Mouse (Mus musculus) stomach, embryonic 16.5 days (tissue): ENCODE measurements around the gene Xpr1. TPM values are rescaled to one million over a fixed set of nuclear protein-coding genes. Genes with fewer than 3 reads are reported as not detected.

Experiments used
- ATAC-seq: fragments of 200-750 bp; cut with Nextera tagmentation; 2 replicates; pipeline ENCODE4 v1.8.0; 2017; ENCODE audit warnings: moderate number of reproducible peaks, moderate TSS enrichment; ENCODE audit not compliant: insufficient read depth, low FRiP score
- H3K27ac ChIP-seq: fragments of 300-500 bp; sonication (generic); 2 replicates; pipeline ENCODE4 v1.5.1; 2014; ENCODE audit warnings: low read length
- H3K27me3 ChIP-seq: fragments of 300-500 bp; sonication (generic); 2 replicates; pipeline ENCODE4 v1.6.1; 2014; ENCODE audit warnings: low read length, control low read depth, mixed read lengths; ENCODE audit not compliant: control insufficient read depth, insufficient read depth
- H3K36me3 ChIP-seq: fragments of 300-500 bp; sonication (generic); 2 replicates; pipeline ENCODE4 v1.6.1; 2014; ENCODE audit warnings: low read length; ENCODE audit not compliant: control insufficient read depth, insufficient read depth
- H3K4me1 ChIP-seq: fragments of 300-500 bp; sonication (generic); 2 replicates; pipeline ENCODE4 v1.6.1; 2014; ENCODE audit warnings: low read length, control low read depth, mixed read lengths; ENCODE audit not compliant: control insufficient read depth, insufficient read depth
- H3K4me2 ChIP-seq: fragments of 300-500 bp; sonication (generic); 2 replicates; pipeline ENCODE4 v1.6.1; 2014; ENCODE audit warnings: low read depth, low read length, mixed read lengths
- H3K4me3 ChIP-seq: fragments of 300-500 bp; sonication (generic); replicated peaks from 2 replicates; pipeline ENCODE4 v1.5.1; 2014; ENCODE audit warnings: mild to moderate bottlenecking, low read length
- H3K9ac ChIP-seq: fragments of 300-500 bp; sonication (generic); 2 replicates; pipeline ENCODE4 v1.6.1; 2014; ENCODE audit warnings: low read length
- H3K9me3 ChIP-seq: fragments of 300-500 bp; sonication (generic); replicated peaks from 2 replicates; pipeline ENCODE4 v1.6.1; 2016; ENCODE audit warnings: low read length, control low read depth; ENCODE audit not compliant: control insufficient read depth
- WGBS: fragments of 180-500 bp; shearing (Covaris S2); extraction: QIAGEN DNeasy Blood & Tissue Kit; methylation state at CpG from one replicate; pipeline ENCODE4 v1.1.7; 2014; 5-methylcytosine and 5-hydroxymethylcytosine counted together
- polyA plus RNA-seq: library from polyadenylated mRNA; unstranded; fragments of >200 nt; fragmentation: Nextera tagmentation; extraction: Ambion mirVana; gene quantifications from 2 replicates; pipeline ENCODE4 v1.2.1, GENCODE M21; 2015

Gene Xpr1
- polyA plus RNA-seq, 1 experiment from 2014 or later: 7.8 TPM

DNA sequence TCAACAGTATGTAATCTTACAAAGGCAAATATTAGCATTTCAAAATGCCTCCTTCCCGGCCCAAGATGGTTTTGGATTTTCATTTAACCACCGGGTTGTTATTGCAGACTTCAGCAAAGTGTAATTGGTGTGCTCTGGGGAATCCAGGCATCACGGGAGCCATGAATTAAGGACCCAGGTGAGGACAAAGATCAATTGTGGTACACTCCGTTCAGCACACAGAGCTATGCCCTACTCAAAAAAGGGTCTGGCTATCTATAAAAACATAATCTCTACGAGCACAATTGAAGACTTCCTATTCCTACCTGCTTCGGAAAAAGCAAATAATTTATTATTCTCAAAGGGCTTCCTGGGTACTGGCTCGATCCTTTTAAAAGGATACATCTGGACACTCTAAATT is 22.3 kb upstream of the Xpr1 start:
- H3K4me3 ChIP-seq: no peak overlapping the region
- no peak overlapping the region for H3K9ac ChIP-seq
- H3K4me2 ChIP-seq: no peak overlapping the region
- H3K9me3 ChIP-seq: no peaks in the 10 kb centered on the region
- ATAC-seq: no peak
- H3K27ac ChIP-seq: no peak overlapping the region
- H3K27me3 ChIP-seq: no peaks in the 10 kb centered on the region
- WGBS: 43% methylated on average over 7 of the region's 7 CpGs
- H3K4me1 ChIP-seq: no peaks in the 10 kb centered on the region
- H3K36me3 ChIP-seq: no peaks in the 10 kb centered on the region

DNA sequence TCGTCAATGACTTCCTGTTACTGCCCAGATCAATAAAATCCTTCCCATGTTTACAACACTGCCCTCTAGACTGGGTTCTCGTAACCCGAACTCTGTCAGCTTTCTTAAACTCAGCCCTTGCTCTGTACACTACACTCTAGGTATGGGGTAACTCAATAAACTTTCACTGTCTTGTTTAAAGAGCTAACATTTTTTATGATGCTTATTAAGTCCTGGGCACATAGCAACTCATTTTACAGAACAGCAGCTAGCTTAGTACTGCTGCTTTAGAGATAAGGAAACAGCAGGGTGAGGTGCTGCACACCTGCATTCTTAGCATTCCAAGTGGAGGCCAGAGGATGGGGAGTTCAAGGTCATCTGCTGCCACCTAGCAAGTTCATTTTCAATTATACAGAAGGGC is 21.3 kb upstream of the Xpr1 start:
- ATAC-seq: no peak
- H3K36me3 ChIP-seq: no peaks in the 10 kb centered on the region
- 34% methylated on average over 3 of the region's 3 CpGs for WGBS
- no peak overlapping the region for H3K4me3 ChIP-seq
- H3K27me3 ChIP-seq: no peaks in the 10 kb centered on the region
- no peak overlapping the region for H3K4me2 ChIP-seq
- H3K9me3 ChIP-seq: no peaks in the 10 kb centered on the region
- no peak overlapping the region for H3K27ac ChIP-seq
- no peak overlapping the region for H3K9ac ChIP-seq
- no peaks in the 10 kb centered on the region for H3K4me1 ChIP-seq

DNA sequence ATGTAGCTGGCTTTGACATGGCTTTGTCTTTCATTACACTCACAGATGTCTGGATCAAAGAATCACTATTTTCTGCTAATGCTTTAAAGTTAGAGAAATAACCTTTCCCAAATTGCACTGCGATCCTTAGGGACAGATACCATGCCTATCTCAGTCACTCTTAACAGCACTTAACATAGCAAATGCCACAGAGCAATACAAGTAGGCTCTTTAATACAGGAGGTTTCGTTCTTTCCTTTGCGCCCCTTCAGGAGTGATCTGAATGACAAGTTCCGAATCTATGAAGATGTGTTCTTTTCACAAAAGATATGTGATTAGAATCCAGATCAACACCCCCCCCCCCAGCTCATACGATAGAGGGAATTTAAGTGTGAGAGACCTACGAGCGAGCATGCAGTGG is 12.1 kb upstream of the Xpr1 start:
- no peak overlapping the region for H3K4me2 ChIP-seq
- WGBS: 86% methylated on average over 7 of the region's 7 CpGs
- no peaks in the 10 kb centered on the region for H3K4me1 ChIP-seq
- no peaks in the 10 kb centered on the region for H3K27me3 ChIP-seq
- no peak overlapping the region for H3K27ac ChIP-seq
- H3K4me3 ChIP-seq: no peak overlapping the region
- H3K36me3 ChIP-seq: no peaks in the 10 kb centered on the region
- ATAC-seq: no peak
- no peak overlapping the region for H3K9ac ChIP-seq
- H3K9me3 ChIP-seq: no peaks in the 10 kb centered on the region

DNA sequence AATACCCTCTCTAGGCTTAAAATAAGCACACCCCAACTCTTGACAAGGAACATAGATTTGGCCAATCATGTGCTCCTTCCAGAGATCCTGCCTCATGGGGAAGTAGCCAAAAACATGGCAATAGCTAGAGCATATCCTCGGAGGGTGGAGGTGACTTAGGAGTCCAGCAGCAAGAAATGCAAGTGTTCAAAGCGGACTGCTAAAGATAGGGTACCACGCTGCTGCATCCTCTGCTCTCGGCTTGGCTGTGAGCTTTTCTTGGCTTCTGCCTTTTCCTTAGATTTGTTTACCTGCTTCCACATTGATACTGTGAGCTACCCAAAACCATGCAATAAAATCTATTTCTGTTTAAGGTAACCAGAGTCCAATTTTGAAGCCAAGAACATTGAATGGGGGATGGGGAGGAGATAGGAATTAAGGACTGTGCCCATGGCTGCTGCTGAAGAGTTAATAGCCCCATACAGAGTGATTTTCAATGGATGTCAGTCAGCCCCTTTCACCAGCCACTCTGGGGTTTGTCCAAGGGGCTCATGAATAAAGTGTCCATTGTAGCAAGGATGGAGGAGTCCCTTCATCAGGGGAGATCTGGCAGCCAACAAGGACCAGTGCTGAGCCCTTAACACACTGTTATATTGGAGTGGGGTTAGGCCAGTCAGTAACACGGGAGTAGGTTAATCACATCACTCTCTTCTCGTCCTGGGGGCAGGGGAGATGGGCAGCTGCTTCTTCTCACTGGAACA is 10.1 kb upstream of the Xpr1 start:
- ATAC-seq: no peak
- 70% methylated on average over 6 of the region's 6 CpGs for WGBS
- no peak overlapping the region for H3K27ac ChIP-seq
- no peak overlapping the region for H3K9ac ChIP-seq
- H3K36me3 ChIP-seq: no peaks in the 10 kb centered on the region
- H3K4me1 ChIP-seq: no peaks in the 10 kb centered on the region
- H3K9me3 ChIP-seq: no peaks in the 10 kb centered on the region
- H3K4me3 ChIP-seq: no peak overlapping the region
- H3K27me3 ChIP-seq: no peaks in the 10 kb centered on the region
- H3K4me2 ChIP-seq: no peak overlapping the region

DNA sequence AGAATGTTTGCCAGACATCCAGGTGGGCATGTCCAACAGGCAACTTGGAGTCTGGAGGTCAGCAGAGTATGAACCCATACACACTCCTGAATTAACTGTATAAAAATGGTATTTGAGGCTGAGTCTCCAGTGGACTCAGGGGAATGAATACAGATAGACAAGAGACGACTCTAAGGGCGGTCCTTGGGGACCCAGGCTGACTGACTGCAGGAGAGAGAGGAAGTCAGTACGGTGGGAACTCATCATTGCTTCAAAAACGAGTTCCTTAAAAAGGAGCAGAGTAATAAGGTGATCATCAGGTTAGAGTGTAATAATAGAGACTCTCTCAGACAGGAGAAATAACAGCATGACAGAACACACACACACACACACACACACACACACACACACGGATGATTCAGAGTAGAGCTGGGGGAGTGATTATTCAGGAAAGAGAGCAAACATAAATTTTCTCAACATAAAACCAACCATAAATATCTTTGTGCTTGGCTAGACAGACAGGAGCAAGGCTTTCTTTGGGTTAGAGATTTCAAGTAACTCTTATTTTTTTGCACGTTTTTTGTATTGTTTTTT is 8.6 kb upstream of the Xpr1 start:
- Histone ChIP-seq H3K27me3 (no peaks in the 10 kb centered on the region), H3K36me3 (no peaks in the 10 kb centered on the region), H3K9ac (no peak overlapping the region), H3K27ac (no peak overlapping the region), H3K4me3 (no peak overlapping the region), H3K4me1 (no peaks in the 10 kb centered on the region), H3K4me2 (no peak overlapping the region), H3K9me3 (no peaks in the 10 kb centered on the region)
- 49% methylated on average over 6 of the region's 6 CpGs for WGBS
- no peak for ATAC-seq

DNA sequence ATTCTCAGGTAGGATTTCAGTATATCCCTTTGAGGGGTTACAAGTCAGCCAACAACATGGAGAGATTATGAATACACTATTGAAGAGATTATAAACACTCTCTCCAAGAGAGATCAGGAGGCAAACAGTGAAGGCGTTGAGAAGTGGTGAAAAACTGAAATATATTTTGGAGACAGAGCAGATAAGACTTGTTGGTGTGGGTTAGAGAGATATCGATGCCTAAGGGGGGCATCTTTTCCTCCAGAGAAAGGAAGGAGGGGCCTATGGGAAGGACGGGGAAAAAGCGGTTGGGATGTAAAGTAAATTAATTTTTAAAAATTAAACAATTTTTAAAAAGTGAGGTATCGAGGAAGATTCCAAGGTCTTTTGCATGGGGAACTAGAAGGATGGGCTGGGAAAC is 8.1 kb upstream of the Xpr1 start:
- H3K9me3 ChIP-seq: no peaks in the 10 kb centered on the region
- WGBS: 80% methylated on average over 5 of the region's 5 CpGs
- H3K27ac ChIP-seq: no peak overlapping the region
- no peak overlapping the region for H3K4me3 ChIP-seq
- H3K36me3 ChIP-seq: no peaks in the 10 kb centered on the region
- ATAC-seq: no peak
- H3K4me2 ChIP-seq: no peak overlapping the region
- H3K9ac ChIP-seq: no peak overlapping the region
- no peaks in the 10 kb centered on the region for H3K27me3 ChIP-seq
- H3K4me1 ChIP-seq: no peaks in the 10 kb centered on the region

DNA sequence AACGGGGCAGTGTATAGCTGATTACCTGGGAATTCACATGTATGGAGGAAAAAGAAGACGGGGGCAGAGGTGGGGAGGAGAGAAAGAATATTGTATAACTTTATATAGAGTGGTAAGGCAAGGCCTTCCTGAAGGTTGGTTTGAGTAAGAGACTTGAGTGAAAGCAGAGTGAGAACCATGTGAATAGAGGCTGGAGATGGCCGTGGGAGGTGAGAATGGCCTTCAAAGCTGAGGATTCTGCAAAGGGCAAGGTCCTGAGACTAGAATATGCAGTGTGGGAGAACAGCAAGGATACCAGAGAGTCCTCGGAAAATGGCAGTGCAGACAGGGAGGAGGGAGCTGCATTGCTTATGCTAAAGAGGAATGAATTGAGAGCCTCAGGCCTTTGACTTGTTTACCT is 6.6 kb upstream of the Xpr1 start:
- Histone ChIP-seq H3K4me1 (no peaks in the 10 kb centered on the region), H3K27ac (no peak overlapping the region), H3K4me3 (no peak overlapping the region), H3K9ac (no peak overlapping the region), H3K4me2 (no peak overlapping the region), H3K27me3 (no peaks in the 10 kb centered on the region), H3K36me3 (no peaks in the 10 kb centered on the region), H3K9me3 (no peaks in the 10 kb centered on the region)
- no peak for ATAC-seq
- WGBS: 60% methylated on average over 4 of the region's 4 CpGs

DNA sequence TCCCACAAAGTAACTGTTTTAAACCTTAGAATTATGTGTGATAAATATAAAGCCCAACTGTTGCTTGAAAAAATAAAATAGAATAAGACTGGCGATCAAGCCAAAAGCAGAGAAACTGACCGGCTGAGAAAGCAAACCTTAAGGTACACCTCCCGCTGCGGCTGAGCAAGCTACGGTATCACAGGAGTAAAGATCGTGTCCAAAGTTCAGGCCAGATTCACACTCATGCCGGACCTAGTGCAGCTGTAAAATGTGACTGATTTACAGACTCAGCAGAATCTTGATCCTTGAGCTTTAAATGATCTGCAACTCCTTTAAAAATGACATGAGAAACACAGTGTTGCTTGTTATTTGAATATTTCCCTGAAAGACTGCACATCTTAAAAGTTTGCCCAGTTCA is 4.8 kb upstream of the Xpr1 start:
- Histone ChIP-seq H3K36me3 (no peaks in the 10 kb centered on the region), H3K9me3 (no peaks in the 10 kb centered on the region), H3K27me3 (no peaks in the 10 kb centered on the region), H3K4me1 (no peaks in the 10 kb centered on the region), H3K4me2 (no peak overlapping the region), H3K4me3 (no peak overlapping the region), H3K27ac (no peak overlapping the region), H3K9ac (no peak overlapping the region)
- WGBS: 75% methylated on average over 7 of the region's 7 CpGs
- no peak for ATAC-seq

DNA sequence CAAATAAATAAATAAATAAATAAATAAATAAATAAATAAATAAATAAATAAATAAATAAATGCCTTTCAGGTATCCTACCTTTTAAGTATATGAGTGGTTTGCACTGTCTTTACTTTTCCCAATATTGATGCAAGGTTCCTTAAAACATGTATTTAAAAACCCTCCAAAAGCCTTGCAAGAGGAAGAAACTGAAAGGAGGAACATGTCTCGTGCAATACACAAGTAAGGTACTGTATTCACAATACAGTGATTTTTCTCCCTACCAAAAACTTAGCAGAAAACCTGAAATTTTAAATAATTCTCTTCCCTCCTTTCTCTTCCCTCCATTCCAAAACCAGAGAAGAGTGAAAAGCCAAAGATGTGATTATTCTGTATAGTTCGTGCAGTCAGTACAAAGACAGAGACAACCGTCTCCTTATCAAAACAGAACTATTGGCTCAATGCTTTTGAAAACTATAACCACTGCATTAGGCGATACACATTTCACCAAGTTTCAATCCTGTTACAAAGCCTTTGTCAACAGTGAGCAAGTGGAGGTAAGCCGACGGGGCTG is 991 bp downstream of the Xpr1 start:
- H3K4me2 ChIP-seq: peak overlapping the region; percentile 83
- H3K4me1 ChIP-seq: peaks cover 5% of the 10 kb centered on the region; the same call in 1 of the 2 replicates
- H3K27me3 ChIP-seq: no peaks in the 10 kb centered on the region
- no peaks in the 10 kb centered on the region for H3K9me3 ChIP-seq
- no peak for ATAC-seq
- peak overlapping the region; percentile 96 for H3K4me3 ChIP-seq
- H3K36me3 ChIP-seq: no peaks in the 10 kb centered on the region
- peak overlapping the region; percentile 84 for H3K27ac ChIP-seq
- H3K9ac ChIP-seq: peak overlapping the region; percentile 83
- WGBS: 3% methylated on average over 6 of the region's 6 CpGs
